Mouse (Mus musculus) heart, embryonic 10.5 days (tissue): Measurements from ENCODE around the gene Muc13. TPM values are rescaled to one million over a fixed set of nuclear protein-coding genes. Genes with fewer than 3 reads are reported as not detected.

ENCODE experiments used
- DNase-seq: peaks from one replicate; pipeline ENCODE4 v3.0.0-alpha.2; 2017; ENCODE audit warnings: low spot score
- H3K27ac ChIP-seq: fragments of 300-500 bp; sonication (generic); 2 replicates; pipeline ENCODE4 v1.5.1; 2016; ENCODE audit warnings: mild to moderate bottlenecking
- H3K27me3 ChIP-seq: fragments of 300-500 bp; sonication (generic); 2 replicates; pipeline ENCODE4 v1.6.1; 2016; ENCODE audit warnings: mild to moderate bottlenecking; ENCODE audit not compliant: poor library complexity, insufficient read depth, severe bottlenecking
- H3K36me3 ChIP-seq: fragments of 300-500 bp; sonication (generic); 2 replicates; pipeline ENCODE4 v1.6.1; 2016; ENCODE audit warnings: mild to moderate bottlenecking, moderate library complexity
- H3K4me1 ChIP-seq: fragments of 300-500 bp; sonication (generic); 2 replicates; pipeline ENCODE4 v1.6.1; 2016; ENCODE audit warnings: mild to moderate bottlenecking
- H3K4me3 ChIP-seq: fragments of 300-500 bp; sonication (generic); 2 replicates; pipeline ENCODE4 v1.5.1; 2016; ENCODE audit warnings: mild to moderate bottlenecking, moderate library complexity
- H3K9me3 ChIP-seq: fragments of 300-500 bp; sonication (generic); 2 replicates; pipeline ENCODE4 v1.6.1; 2016; ENCODE audit warnings: mild to moderate bottlenecking, moderate library complexity
- WGBS: fragments of 180-500 bp; shearing (Covaris S2); methylation state at CpG from one replicate; pipeline ENCODE4 v1.1.7; 2016; 5-methylcytosine and 5-hydroxymethylcytosine counted together
- polyA plus RNA-seq: library from polyadenylated mRNA; unstranded; fragments of >200 nt; fragmentation: Nextera tagmentation; extraction: Ambion mirVana; gene quantifications from 2 replicates; pipeline ENCODE4 v1.2.1, GENCODE M21; 2016

Gene Muc13
- polyA plus RNA-seq, 1 experiment from 2014 or later: 1.7 TPM

GRCm38 (mm10) chr16:33756396-33756795, 37.4 kb upstream of the Muc13 start:
- DNase-seq: no peak
- Histone ChIP-seq H3K27ac (no peak overlapping the region), H3K27me3 (no peaks in the 10 kb centered on the region), H3K36me3 (peaks cover 67% of the 10 kb centered on the region), H3K4me3 (no peak overlapping the region), H3K9me3 (no peaks in the 10 kb centered on the region), H3K4me1 (peaks cover 5% of the 10 kb centered on the region; the same call in 1 of the 2 replicates)
- 58% methylated on average over 6 of the region's 6 CpGs for WGBS

- Histone ChIP-seq H3K4me1 (peaks cover 6% of the 10 kb centered on the region; the same call in 1 of the 2 replicates), H3K27ac (no peak overlapping the region), H3K36me3 (peaks cover 66% of the 10 kb centered on the region), H3K9me3 (no peaks in the 10 kb centered on the region), H3K27me3 (no peaks in the 10 kb centered on the region), H3K4me3 (no peak overlapping the region)
- no peak for DNase-seq
- 89% methylated on average over 7 of the region's 7 CpGs for WGBS
Observed at GRCm38 (mm10) chr16:33759207-33759606, 34.6 kb upstream of the Muc13 start.

GRCm38 (mm10) chr16:33760542-33760941, 33.3 kb upstream of the Muc13 start:
- Histone ChIP-seq H3K36me3 (peaks cover 61% of the 10 kb centered on the region), H3K9me3 (no peaks in the 10 kb centered on the region), H3K4me3 (no peak overlapping the region), H3K27ac (no peak overlapping the region), H3K27me3 (no peaks in the 10 kb centered on the region), H3K4me1 (peaks cover 6% of the 10 kb centered on the region; the same call in 1 of the 2 replicates)
- 22% methylated on average over 5 of the region's 5 CpGs for WGBS
- DNase-seq: no peak

DNA sequence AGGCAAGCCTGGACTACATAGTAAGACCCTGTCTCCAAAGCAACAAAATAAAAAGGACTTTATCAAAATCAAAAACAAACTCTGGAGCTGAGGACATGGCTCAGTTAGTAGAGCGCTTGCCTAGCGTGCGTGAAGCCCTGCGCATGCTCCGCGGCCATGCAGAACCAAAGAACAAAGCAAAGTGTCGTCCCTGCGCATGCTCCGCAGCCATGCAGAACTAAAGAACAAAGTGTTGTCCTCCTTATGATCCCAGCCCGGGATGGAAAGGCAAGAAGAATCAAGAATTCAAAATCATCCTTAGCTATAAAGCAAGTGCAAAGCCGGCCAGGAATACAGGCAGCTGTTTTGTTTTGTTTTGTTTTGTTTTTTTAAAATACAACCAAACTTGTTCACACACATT, 32.8 kb upstream of the Muc13 start:
- Histone ChIP-seq H3K27me3 (no peaks in the 10 kb centered on the region), H3K9me3 (no peaks in the 10 kb centered on the region), H3K27ac (no peak overlapping the region), H3K36me3 (peaks cover 56% of the 10 kb centered on the region), H3K4me1 (peaks cover 6% of the 10 kb centered on the region; the same call in 1 of the 2 replicates), H3K4me3 (no peak overlapping the region)
- WGBS: 63% methylated on average over 11 of the region's 11 CpGs
- DNase-seq: no peak

DNA sequence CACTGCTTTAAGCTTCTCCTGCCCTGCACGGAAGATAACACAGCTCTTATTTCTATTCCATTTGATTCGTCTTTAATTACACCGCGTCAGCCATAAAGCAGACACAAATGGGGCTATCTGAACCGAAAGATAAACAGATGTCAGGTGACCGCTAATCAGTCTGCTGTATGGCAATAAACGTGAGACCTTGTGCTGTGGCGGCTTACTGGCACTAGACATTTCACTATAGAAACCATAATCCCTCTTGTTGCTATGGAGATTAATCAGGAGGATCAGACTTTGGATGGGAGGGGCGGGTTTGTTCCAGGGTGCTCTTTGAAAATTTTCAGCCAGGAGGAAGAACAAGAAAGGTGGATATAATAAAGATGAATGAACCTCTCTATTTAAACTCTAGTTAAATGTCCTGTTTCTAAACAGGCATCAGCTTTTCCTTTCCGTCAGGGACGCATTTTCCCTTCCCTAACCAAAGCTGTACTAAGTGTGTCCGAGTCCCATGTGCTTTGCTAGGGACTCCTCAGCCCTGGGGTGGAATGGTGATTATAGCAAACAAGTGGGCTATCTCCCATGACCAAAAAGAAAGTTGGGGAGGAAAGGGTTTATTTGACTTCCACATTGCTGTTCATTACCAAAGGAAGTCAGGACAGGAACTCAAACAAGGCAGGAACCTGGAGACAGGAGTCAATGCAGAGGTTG, 29.2 kb upstream of the Muc13 start:
- 82% methylated on average over 12 of the region's 12 CpGs for WGBS
- DNase-seq: no peak

DNA sequence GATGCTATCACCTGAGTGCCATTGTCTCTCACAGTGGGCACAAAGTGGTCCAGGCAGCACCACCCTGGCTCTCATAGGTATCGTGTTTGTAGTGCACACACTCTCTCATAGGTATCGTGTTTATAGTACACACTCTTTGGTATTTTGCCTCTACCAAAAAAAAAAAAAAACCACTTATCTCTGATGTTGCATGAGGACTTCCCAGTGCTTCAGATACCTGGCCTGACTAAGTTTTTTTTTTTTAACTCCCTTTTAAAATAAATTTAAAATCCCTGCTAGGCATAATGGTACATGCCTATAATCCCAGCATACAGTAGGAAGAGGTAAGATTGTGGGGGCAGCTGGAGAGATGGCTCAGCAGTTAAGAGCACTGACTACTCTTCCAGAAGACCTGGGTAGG, 28.4 kb upstream of the Muc13 start:
- Histone ChIP-seq H3K27ac (no peak overlapping the region), H3K9me3 (no peaks in the 10 kb centered on the region), H3K4me3 (no peak overlapping the region), H3K36me3 (peaks cover 48% of the 10 kb centered on the region), H3K27me3 (no peaks in the 10 kb centered on the region), H3K4me1 (peaks cover 6% of the 10 kb centered on the region; the same call in 1 of the 2 replicates)
- DNase-seq: no peak
- 88% methylated on average over 2 of the region's 2 CpGs for WGBS

More for the DNA sequence above, 29.2 kb upstream of the Muc13 start:
- H3K27ac ChIP-seq: no peak overlapping the region
- peaks cover 6% of the 10 kb centered on the region; the same call in 1 of the 2 replicates for H3K4me1 ChIP-seq
- H3K36me3 ChIP-seq: peaks cover 49% of the 10 kb centered on the region
- no peak overlapping the region for H3K4me3 ChIP-seq
- H3K9me3 ChIP-seq: no peaks in the 10 kb centered on the region
- H3K27me3 ChIP-seq: no peaks in the 10 kb centered on the region

DNA sequence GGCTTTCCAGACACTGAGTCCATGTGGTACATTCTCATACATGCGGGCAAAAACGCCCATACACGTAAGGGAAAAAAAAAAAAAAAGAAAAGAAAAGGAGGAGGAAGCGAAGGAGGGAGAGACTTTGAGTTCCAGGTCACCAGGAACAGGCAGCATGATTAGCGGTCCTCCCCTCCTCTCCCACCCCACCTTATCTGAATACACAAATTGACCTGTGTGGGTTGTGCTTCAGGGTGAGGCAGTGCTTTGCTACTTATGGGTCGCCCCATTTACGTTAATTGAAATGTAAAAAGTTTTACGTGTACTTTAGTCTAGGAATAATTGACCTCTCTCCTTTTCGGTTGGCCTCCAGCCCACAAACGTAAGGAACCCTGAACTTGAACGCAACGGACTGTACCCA, 27.5 kb upstream of the Muc13 start:
- Histone ChIP-seq H3K4me1 (peaks cover 6% of the 10 kb centered on the region; the same call in 1 of the 2 replicates), H3K27me3 (no peaks in the 10 kb centered on the region), H3K4me3 (no peak overlapping the region), H3K36me3 (peaks cover 40% of the 10 kb centered on the region), H3K27ac (no peak overlapping the region), H3K9me3 (no peaks in the 10 kb centered on the region)
- 77% methylated on average over 12 of the region's 12 CpGs for WGBS
- DNase-seq: no peak

GRCm38 (mm10) chr16:33766757-33767156, 27.1 kb upstream of the Muc13 start:
- Histone ChIP-seq H3K27ac (no peak overlapping the region), H3K36me3 (peaks cover 35% of the 10 kb centered on the region), H3K4me3 (no peak overlapping the region), H3K9me3 (no peaks in the 10 kb centered on the region), H3K4me1 (0 out of 2 replicates have a peak, but pooled peaks cover 1% of the 10 kb centered on the region), H3K27me3 (no peaks in the 10 kb centered on the region)
- 57% methylated on average over 15 of the region's 15 CpGs for WGBS
- DNase-seq: no peak

- H3K27ac ChIP-seq: no peak overlapping the region
- no peak for DNase-seq
- H3K4me3 ChIP-seq: no peak overlapping the region
- no peaks in the 10 kb centered on the region for H3K4me1 ChIP-seq
- peaks cover 22% of the 10 kb centered on the region for H3K36me3 ChIP-seq
- WGBS: 92% methylated on average over 3 of the region's 3 CpGs
- H3K27me3 ChIP-seq: no peaks in the 10 kb centered on the region
- H3K9me3 ChIP-seq: no peaks in the 10 kb centered on the region
Observed at GRCm38 (mm10) chr16:33768491-33769278, 25.2 kb upstream of the Muc13 start.

- Histone ChIP-seq H3K36me3 (peaks cover 15% of the 10 kb centered on the region), H3K4me1 (no peaks in the 10 kb centered on the region), H3K27ac (no peak overlapping the region), H3K9me3 (no peaks in the 10 kb centered on the region), H3K4me3 (no peak overlapping the region), H3K27me3 (no peaks in the 10 kb centered on the region)
- DNase-seq: no peak
- 81% methylated on average over 7 of the region's 7 CpGs for WGBS
Observed at GRCm38 (mm10) chr16:33769848-33770247, 24.0 kb upstream of the Muc13 start.

- WGBS: 91% methylated on average over 4 of the region's 4 CpGs
- H3K27ac ChIP-seq: no peak overlapping the region
- H3K36me3 ChIP-seq: peaks cover 12% of the 10 kb centered on the region
- DNase-seq: no peak
- no peak overlapping the region for H3K4me3 ChIP-seq
- H3K9me3 ChIP-seq: no peaks in the 10 kb centered on the region
- peaks cover 3% of the 10 kb centered on the region; the same call in 1 of the 2 replicates for H3K4me1 ChIP-seq
- H3K27me3 ChIP-seq: no peaks in the 10 kb centered on the region
Observed at GRCm38 (mm10) chr16:33770778-33771454, 22.9 kb upstream of the Muc13 start.

- H3K27me3 ChIP-seq: no peaks in the 10 kb centered on the region
- H3K4me1 ChIP-seq: peaks cover 4% of the 10 kb centered on the region; the same call in 1 of the 2 replicates
- WGBS: 59% methylated on average over 5 of the region's 5 CpGs
- DNase-seq: no peak
- H3K27ac ChIP-seq: no peak overlapping the region
- no peaks in the 10 kb centered on the region; the same call in 1 of the 2 replicates for H3K36me3 ChIP-seq
- no peaks in the 10 kb centered on the region for H3K9me3 ChIP-seq
- no peak overlapping the region for H3K4me3 ChIP-seq
Observed at GRCm38 (mm10) chr16:33772809-33773208, 21.0 kb upstream of the Muc13 start.

DNA sequence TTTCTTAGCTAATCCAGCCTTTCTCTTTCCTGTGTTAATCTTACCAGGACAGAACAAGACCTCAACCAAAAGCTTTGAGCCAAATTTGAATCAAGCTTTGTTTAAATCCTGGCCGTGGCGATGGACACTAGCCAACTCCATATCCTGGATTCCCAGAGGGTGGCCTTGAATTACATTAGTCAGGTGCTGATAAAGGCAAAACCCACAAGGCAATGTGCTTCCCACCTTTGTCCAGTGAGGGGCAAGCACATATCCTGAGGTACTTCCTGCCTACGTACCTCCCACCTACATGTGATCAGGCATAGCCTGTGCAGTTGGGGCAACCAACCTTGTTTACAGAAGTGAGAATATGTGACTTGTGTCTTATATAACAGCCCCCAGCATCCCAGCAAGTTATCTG, 18.9 kb upstream of the Muc13 start:
- 67% methylated on average over 3 of the region's 3 CpGs for WGBS
- Histone ChIP-seq H3K9me3 (no peaks in the 10 kb centered on the region), H3K27ac (no peak overlapping the region), H3K4me3 (no peak overlapping the region), H3K36me3 (no peaks in the 10 kb centered on the region), H3K27me3 (no peaks in the 10 kb centered on the region), H3K4me1 (peaks cover 4% of the 10 kb centered on the region; the same call in 1 of the 2 replicates)
- DNase-seq: no peak
